Mouse (Mus musculus) ZHBTc4 (cell line): ENCODE results near the gene BC029722.
A peak's percentile ranks its signal among the peaks of the same experiment; 100 is the strongest.
"Not testable (repeated sequence)": the region's sequence is repeated elsewhere in the genome, so short reads cannot be mapped to it uniquely, and the experiment has no call there.

ENCODE experiments used
- DNase-seq: peaks from one replicate; pipeline ENCODE4 v3.0.0-alpha.2; 2011; ENCODE audit warnings: low read depth, low spot score

The BC029722 gene

GRCm38 (mm10) chr2:155819392-155819448 lies at the start of gene BC029722:
BC029722 (minus strand) TSS chr2:155819426.
- no peak for DNase-seq

GRCm38 (mm10) chr2:155868320-155868719 lies 49.1 kb upstream of the BC029722 start:
- DNase-seq, result no peak

- DNase-seq, result no peak
Measured at GRCm38 (mm10) chr2:155863301-155863867, 44.2 kb upstream of the BC029722 start.

- DNase-seq, result no peak
Measured at GRCm38 (mm10) chr2:155862573-155863300, 43.5 kb upstream of the BC029722 start.

- DNase-seq, result no peak
Measured at GRCm38 (mm10) chr2:155861581-155861980, 42.4 kb upstream of the BC029722 start.

- DNase-seq, result no peak
Measured at GRCm38 (mm10) chr2:155860102-155860501, 40.9 kb upstream of the BC029722 start.

GRCm38 (mm10) chr2:155852536-155852935 lies 33.3 kb upstream of the BC029722 start:
- no peak for DNase-seq

GRCm38 (mm10) chr2:155850120-155850519 lies 30.9 kb upstream of the BC029722 start:
- no peak for DNase-seq

- peak; percentile 58 for DNase-seq
Measured at GRCm38 (mm10) chr2:155849464-155849863, 30.2 kb upstream of the BC029722 start.

GRCm38 (mm10) chr2:155848291-155848690 lies 29.1 kb upstream of the BC029722 start:
- peak; percentile 89 for DNase-seq

GRCm38 (mm10) chr2:155846930-155847329 lies 27.7 kb upstream of the BC029722 start:
- no peak for DNase-seq

GRCm38 (mm10) chr2:155838961-155839360 lies 19.7 kb upstream of the BC029722 start:
- no peak for DNase-seq

- no peak for DNase-seq
Measured at GRCm38 (mm10) chr2:155837961-155838360, 18.7 kb upstream of the BC029722 start.

GRCm38 (mm10) chr2:155834732-155835131 lies 15.5 kb upstream of the BC029722 start, which contains the start of gene Fam83c:
Fam83c (minus strand) TSS chr2:155834854.
- DNase-seq, result no peak

GRCm38 (mm10) chr2:155832087-155832486 lies 12.9 kb upstream of the BC029722 start:
- not testable (repeated sequence) for DNase-seq

- peak; percentile 33 for DNase-seq
Measured at GRCm38 (mm10) chr2:155831302-155831701, 12.1 kb upstream of the BC029722 start.

- no peak for DNase-seq
Measured at GRCm38 (mm10) chr2:155830841-155831240, 11.6 kb upstream of the BC029722 start.

- peak; percentile 94 for DNase-seq
Measured at GRCm38 (mm10) chr2:155826630-155827424, 7.6 kb upstream of the BC029722 start, which contains the start of gene Eif6. Eif6 (minus strand) TSS chr2:155826925.

GRCm38 (mm10) chr2:155825904-155826629 lies 6.8 kb upstream of the BC029722 start:
- DNase-seq, result no peak

GRCm38 (mm10) chr2:155823722-155824121 lies 4.5 kb upstream of the BC029722 start:
- DNase-seq, result no peak

GRCm38 (mm10) chr2:155820779-155821178 lies 1.6 kb upstream of the BC029722 start:
- DNase-seq, result no peak
